Comparison of ENCODE assay signal across 11 mouse cellular contexts in the genomic region with DNA sequence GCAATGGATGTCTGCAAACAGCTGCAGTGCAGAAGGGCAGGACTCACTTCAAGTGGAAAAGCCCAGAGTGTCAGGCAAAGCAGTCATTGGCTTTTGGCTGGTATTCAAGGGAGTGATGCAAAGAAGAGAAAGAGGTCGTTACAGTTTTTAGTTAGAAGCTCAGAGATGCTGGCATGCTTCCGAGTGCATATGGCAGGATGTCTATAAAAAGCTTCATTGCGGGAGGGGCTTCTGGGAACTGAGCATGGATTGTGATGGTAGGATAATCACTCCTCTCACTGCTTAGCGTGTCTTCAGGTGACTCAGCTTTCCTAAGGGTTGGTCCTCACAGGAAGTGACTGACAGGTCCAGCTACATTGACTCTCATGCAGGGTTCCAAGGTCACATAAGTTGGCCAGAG.
DNase-seq lines count a peak whose midpoint lies in the region; ATAC-seq and TF ChIP-seq lines count a peak whose summit lies in the region.
"Had no signal": no experiment of that assay in that cellular context is flagged by ENCODE, and none has a peak within 500 bp of the region (broad histone marks: within the 10 kb centered on the region; RNA-seq: fewer than 3 reads in every experiment).

No protein-coding gene starts in this region.

- no peaks in the 10 kb centered on the region for H3K27me3 ChIP-seq in forebrain, embryonic 15.5 days
- H3K27me3 ChIP-seq in forebrain, embryonic 10.5 days (ENCODE audit: poor library complexity, severe bottlenecking), result no peaks in the 10 kb centered on the region
- H3K27me3 ChIP-seq in lung, embryonic 14.5 days (ENCODE audit: insufficient read depth, low read length), result no peaks in the 10 kb centered on the region
- no peaks in the 10 kb centered on the region for H3K27me3 ChIP-seq in stomach, postnatal 0 days (ENCODE audit: control insufficient read depth, insufficient read depth, low read length)

- no peak for TF ChIP-seq EP300 in stomach, postnatal 0 days (optimal IDR thresholded peaks at IDR 0.05)

- DNase-seq in forebrain, embryonic 10.5 days (ENCODE audit: extremely low spot score, low spot score), result no peak
- peak; percentile 88 for DNase-seq in lung, embryonic 14.5 days
- no peak for DNase-seq in lung, adult 2 months
- peak; percentile 16 for DNase-seq in right cerebral cortex, postnatal 25 days
- no peak for DNase-seq in spleen, postnatal 14 days (ENCODE audit: low spot score in 2 of 2)
- DNase-seq in stomach, postnatal 0 days (ENCODE audit: low spot score), result no peak
- DNase-seq: gastrocnemius, postnatal 25 days; thymus, adult 18-20 months had no signal

- peaks cover 18% of the 10 kb centered on the region for H3K4me1 ChIP-seq in forebrain, embryonic 15.5 days
- H3K4me1 ChIP-seq in forebrain, embryonic 10.5 days, result no peaks in the 10 kb centered on the region
- no peaks in the 10 kb centered on the region for H3K4me1 ChIP-seq in lung, embryonic 14.5 days (ENCODE audit: insufficient read depth)
- H3K4me1 ChIP-seq in lung, adult 2 months (ENCODE audit: control insufficient read depth, insufficient read depth, low read length), result no peaks in the 10 kb centered on the region; the same call in 1 of the 2 replicates
- H3K4me1 ChIP-seq in stomach, postnatal 0 days (replicated peaks; ENCODE audit: control insufficient read depth, insufficient read depth), result no peaks in the 10 kb centered on the region

- H3K4me2 ChIP-seq in forebrain, embryonic 15.5 days (replicated peaks), result no peak overlapping the region
- no peak overlapping the region for H3K4me2 ChIP-seq in lung, embryonic 14.5 days
- no peak overlapping the region for H3K4me2 ChIP-seq in stomach, postnatal 0 days (replicated peaks; ENCODE audit: low read depth)

- peak overlapping the region; percentile 62 for H3K27ac ChIP-seq in forebrain, embryonic 15.5 days (replicated peaks)
- H3K27ac ChIP-seq in forebrain, embryonic 10.5 days, result no peak overlapping the region
- no peak overlapping the region for H3K27ac ChIP-seq in lung, embryonic 14.5 days (ENCODE audit: low read depth)
- no peak overlapping the region for H3K27ac ChIP-seq in stomach, postnatal 0 days (replicated peaks)
- H3K27ac ChIP-seq: macrophage had no signal

- TF ChIP-seq POLR2A in lung, adult 2 months (IDR thresholded peaks at IDR 0.05; ENCODE audit: borderline replicate concordance, extremely low read depth, low read depth, low read length), result no peak

- H3K9ac ChIP-seq in forebrain, embryonic 15.5 days (replicated peaks), result no peak overlapping the region
- H3K9ac ChIP-seq in lung, embryonic 14.5 days, result no peak overlapping the region
- H3K9ac ChIP-seq in stomach, postnatal 0 days (ENCODE audit: low read length), result no peak overlapping the region

- H3K9me3 ChIP-seq in forebrain, embryonic 15.5 days, result no peaks in the 10 kb centered on the region
- H3K9me3 ChIP-seq in forebrain, embryonic 10.5 days, result no peaks in the 10 kb centered on the region
- H3K9me3 ChIP-seq in lung, embryonic 14.5 days (ENCODE audit: low read depth, low read length), result no peaks in the 10 kb centered on the region
- no peaks in the 10 kb centered on the region for H3K9me3 ChIP-seq in stomach, postnatal 0 days (ENCODE audit: control insufficient read depth, low read length)

- no peak for TF ChIP-seq CTCF in lung, embryonic 14.5 days (IDR thresholded peaks at IDR 0.05; ENCODE audit: low read depth)
- no peak for TF ChIP-seq CTCF in lung, adult 2 months (IDR thresholded peaks at IDR 0.05; ENCODE audit: insufficient read depth, low read length)
- TF ChIP-seq CTCF in stomach, postnatal 0 days (IDR thresholded peaks at IDR 0.05; ENCODE audit: low read depth), result no peak

- H3K4me3 ChIP-seq in forebrain, embryonic 15.5 days, result no peak overlapping the region
- H3K4me3 ChIP-seq in forebrain, embryonic 10.5 days, result no peak overlapping the region
- no peak overlapping the region for H3K4me3 ChIP-seq in lung, embryonic 14.5 days (ENCODE audit: low read depth, low read length)
- H3K4me3 ChIP-seq in lung, adult 2 months (replicated peaks; ENCODE audit: extremely low read depth, low read depth, low read length), result no peak overlapping the region
- H3K4me3 ChIP-seq in stomach, postnatal 0 days (ENCODE audit: low read depth, low read length), result no peak overlapping the region

- ATAC-seq in forebrain, embryonic 15.5 days (replicated peaks), result peak; percentile 73
- peak; percentile 60; the same call in 1 of the 2 replicates for ATAC-seq in lung, embryonic 14.5 days (ENCODE audit: insufficient read depth)
- peak; percentile 64 for ATAC-seq in frontal cortex, adult (ENCODE audit: low TSS enrichment)
- no peak for ATAC-seq in stomach, postnatal 0 days (ENCODE audit: low FRiP score, low TSS enrichment)

- WGBS in forebrain, embryonic 15.5 days, result 40% methylated on average over 4 of the region's 4 CpGs
- 87% methylated on average over 4 of the region's 4 CpGs for WGBS in forebrain, embryonic 10.5 days
- 25% methylated on average over 4 of the region's 4 CpGs for WGBS in lung, embryonic 14.5 days
- 42% methylated on average over 4 of the region's 4 CpGs for WGBS in lung, adult 2 months
- 40% methylated on average over 4 of the region's 4 CpGs for WGBS in stomach, postnatal 0 days

- H3K36me3 ChIP-seq in forebrain, embryonic 15.5 days, result no peaks in the 10 kb centered on the region
- H3K36me3 ChIP-seq in forebrain, embryonic 10.5 days (replicated peaks), result no peaks in the 10 kb centered on the region
- H3K36me3 ChIP-seq in lung, embryonic 14.5 days (ENCODE audit: insufficient read depth), result no peaks in the 10 kb centered on the region
- H3K36me3 ChIP-seq in stomach, postnatal 0 days (ENCODE audit: control insufficient read depth, insufficient read depth, low read length), result no peaks in the 10 kb centered on the region

Comparison
In these comparisons a context has a peak if more than half of its experiments do, and no peak if none do; other contexts are left out.
1. DNase-seq: peak in lung, embryonic 14.5 days (single experiment) and right cerebral cortex, postnatal 25 days (single experiment); none in forebrain, embryonic 10.5 days (single experiment), lung, adult 2 months (single experiment), spleen, postnatal 14 days (0 of 2) and stomach, postnatal 0 days (single experiment).